Mouse (Mus musculus) left cerebral cortex, adult 11 months (tissue): ENCODE measurements around the gene Cyb561.

Experiments
- DNase-seq: peaks from one replicate; pipeline ENCODE4 v3.0.0; 2022; ENCODE audit warnings: low spot score

Cyb561 gene

DNA sequence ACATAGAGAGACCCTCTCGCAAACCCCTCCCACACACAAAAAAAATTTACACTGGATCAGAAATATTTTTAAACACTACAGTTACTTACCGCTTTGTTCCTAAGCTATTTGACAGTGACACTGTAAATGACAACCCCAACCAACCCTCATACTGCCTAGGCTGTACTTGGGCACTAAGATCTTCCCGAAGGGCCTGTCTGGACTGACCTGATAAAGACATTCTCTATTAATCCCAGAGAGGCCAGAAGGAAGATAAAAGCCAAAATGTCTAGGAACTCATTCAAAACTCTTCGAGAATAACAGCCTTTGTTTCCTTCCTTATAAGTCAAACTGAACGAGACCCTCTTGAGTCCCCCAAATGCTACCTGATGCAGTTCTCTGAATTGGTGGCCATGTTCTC is 31.9 kb downstream of the Cyb561 start:
- DNase-seq = no peak

GRCm38 (mm10) chr11:105920836-105921235 is 32.3 kb downstream of the Cyb561 start:
- no peak for DNase-seq

DNA sequence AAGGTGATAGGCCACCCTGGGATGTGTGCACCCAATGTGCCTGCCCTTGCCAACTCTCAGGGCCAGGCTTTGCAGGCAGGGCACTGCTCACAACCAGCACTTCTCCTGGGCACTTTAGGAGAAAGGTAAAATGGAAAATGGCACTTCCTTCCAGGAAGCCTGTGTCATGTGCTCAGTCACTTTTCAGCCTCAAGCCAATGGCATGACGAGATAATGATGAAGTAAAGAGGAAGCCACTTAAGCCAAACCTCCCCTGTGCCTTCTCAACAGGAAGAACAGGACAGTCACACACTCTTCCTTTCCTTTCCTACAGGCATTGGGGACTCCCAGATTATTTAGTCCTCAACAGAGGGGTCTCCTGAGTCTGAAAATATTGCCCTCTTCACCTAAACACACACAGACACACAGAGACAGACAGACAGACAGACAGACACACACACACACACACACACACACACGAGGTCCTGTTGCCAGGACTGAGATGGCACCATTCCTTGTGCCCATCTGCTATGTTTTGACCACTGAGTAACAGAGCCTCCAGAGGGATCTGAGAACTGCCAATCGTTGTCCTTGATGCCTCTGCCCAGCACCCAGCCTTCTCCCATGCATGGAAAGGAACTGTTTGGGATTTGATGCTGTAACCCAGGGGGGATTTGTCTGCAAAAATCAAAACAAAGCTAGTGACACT is 32.9 kb downstream of the Cyb561 start:
- no peak for DNase-seq

DNA sequence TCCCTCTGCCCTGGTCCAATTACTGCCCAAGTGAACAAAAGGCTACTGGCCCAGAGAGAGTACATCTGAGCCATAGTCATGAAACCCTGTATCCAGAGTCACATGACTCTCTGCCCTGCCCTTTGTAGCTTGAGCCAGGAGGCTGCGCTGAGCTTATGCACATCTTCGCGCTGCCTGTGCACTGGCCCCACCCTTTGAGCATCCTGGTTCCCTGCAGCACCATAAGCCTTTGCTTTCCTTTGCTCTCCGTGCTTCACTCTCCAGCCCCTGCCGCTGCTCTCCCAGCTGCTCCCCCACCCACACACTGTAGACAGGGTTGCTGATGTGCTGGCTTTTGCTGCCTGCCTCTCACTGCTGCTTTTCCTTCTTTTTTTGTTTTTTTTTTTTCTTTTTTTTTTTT is 39.6 kb downstream of the Cyb561 start:
- peak; percentile 50 for DNase-seq

DNA sequence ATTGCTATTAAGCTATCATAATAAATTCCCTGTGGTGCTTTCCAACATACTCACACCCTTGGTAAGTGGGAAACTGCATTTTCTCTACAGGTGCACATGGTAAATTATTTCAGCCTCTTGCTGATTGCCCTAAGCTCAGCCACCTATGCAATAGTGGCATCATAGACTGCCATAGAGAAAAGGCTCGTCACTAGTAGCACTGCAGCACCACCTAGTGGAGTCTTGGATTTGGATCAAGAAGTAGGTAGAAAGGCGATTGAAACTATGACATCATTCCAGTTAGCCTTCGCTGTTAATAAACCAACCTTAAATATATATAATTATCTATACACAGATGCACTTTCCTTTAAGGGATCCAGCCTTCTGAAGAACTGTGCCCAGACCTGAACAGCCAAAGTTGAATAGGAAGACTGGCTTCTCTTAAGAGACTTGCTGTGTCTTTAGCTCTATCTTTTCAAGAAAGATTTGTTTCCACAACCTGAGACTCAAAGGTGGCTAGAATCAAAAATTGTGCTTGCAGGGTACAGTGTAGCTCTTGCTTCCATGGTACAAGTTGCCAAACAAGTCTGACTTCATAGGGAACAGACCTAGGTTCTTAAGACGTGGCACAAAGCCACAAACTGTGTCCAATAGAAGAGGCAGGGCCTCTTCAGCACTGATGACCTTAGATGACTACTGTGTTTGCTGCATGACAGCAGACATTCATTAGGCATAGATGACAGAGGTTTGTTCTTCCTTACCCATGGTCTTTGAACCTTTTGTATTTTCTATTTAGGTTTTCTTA is 41.4 kb downstream of the Cyb561 start:
- peak; percentile 76 for DNase-seq

DNA sequence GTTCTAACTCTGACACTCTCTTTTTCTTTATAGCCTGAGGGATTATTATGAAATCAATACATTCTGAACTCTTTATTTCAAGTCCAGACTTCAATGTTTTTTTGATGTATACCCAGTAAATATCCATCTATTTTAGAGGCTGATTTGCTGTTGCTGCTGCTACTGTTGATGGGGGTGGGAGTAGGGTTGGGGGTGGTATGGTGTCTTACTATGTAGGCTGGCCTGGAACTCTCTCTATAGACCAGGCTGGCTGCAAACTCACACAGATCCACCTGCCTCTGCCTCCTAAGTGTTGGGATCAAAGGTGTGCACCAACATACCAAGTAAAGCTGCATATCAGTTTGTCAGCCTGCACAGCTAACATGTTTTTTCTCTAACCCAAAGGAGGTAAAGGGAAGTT is 42.0 kb downstream of the Cyb561 start:
- DNase-seq = no peak

GRCm38 (mm10) chr11:105909617-105910016 is 43.5 kb downstream of the Cyb561 start:
- DNase-seq = no peak

DNA sequence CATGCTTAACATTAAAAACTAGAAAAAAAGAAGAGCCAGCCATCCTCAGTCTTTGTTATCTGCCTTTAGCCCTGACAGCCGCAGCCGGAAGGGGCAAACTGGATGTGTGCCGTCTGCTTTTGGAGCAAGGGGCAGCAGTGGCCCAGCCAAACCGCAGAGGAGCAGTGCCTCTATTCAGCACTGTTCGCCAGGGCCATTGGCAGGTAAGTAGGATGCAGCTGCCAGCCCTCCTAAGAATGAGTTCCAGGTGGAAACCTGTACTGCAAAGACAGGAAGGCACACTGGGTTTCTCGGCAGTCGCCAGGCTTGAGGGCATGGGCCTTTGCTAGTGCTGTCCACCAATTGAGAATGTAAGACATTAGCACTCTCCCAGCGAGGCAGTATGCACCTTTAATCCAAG is 44.2 kb downstream of the Cyb561 start:
- no peak for DNase-seq

- DNase-seq = no peak
Observed at GRCm38 (mm10) chr11:105907381-105907780, 45.8 kb downstream of the Cyb561 start.

DNA sequence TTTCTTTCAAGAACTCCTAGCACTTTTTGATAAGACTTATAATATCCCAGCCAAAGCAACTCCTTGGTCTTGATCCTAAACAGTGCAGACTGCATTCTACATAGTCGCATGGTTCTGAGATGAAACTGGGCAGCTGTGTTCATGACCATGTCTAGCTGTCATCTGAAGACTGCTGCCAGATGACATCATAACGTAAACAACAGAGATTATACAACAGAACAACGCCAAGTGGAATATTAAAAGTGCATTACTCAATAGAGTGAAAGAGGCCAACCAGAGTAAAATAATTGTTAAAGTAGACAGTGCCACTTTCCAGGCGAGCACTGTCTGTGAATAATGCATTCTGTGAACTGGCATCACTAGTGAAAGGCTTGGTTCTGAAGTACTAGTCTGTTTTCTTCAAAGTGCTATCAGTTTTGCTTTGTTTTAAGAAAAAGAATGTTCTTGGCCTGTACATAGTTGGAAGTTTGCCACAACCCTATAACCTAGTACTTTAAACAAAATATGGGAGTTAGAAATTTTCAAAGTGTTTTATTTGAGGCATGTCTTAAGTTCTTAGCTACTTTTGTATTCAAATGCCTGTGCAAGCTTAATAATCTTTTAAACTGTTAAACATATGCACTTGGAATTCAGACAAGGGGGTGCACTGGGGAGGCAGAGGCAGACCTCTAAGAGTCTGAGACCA is 47.5 kb downstream of the Cyb561 start:
- no peak for DNase-seq

DNA sequence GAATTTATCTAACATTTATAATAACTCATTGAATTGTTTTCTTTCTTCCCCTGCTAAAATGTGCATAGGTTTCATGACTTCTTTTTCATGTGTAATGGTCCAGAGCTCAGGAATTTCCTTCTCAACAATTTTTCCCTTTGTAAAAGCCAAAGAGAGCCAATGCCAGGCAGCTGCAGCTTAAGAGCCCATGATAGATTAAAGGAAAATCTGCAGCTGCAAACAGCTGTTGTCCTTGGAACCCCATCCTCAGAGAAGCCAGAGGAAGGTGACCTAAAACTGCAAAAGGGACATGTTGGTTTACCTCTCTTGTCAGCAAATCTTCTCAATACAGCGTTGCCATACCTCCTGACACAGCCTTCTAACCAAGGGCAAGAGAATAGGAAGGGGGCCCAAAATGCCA is 50.2 kb downstream of the Cyb561 start:
- no peak for DNase-seq

DNA sequence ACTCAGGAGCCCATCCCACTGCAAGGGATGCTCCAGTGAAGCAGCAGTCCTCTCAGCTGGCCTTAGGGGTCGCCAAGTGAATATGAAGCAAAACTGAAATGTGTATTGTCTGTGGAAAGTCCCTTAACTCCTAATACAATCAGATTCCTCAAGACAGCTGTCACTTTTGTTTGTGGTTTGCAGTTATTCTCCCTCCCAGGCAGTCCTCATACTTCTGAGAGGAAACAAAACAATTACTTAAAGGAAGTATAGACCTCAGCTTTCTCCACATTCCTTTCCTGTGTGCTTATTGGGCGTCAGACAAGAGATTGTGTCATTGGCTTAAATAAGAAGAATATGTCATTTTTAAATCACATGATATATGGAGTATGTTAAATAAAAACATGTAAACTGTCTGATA is 51.6 kb downstream of the Cyb561 start:
- DNase-seq = no peak

DNA sequence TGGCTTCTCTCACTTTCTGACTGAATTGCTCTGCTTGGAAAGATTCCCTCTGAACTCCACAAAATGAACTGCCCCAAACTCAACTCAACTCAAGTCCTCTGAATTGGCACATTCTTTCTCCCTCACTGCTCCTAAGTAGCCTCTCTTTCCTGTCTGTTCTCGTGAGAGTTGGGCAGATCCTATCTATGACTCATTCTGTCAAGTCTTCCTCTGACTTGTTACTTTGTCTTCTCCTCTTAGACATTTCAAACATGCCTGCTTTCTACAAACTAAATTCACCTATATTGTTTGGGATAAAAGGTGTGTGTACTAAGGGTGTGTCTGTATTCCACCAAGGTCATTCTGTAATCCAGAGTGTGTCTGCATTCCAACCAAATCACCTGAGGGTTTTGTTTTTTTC is 54.0 kb downstream of the Cyb561 start:
- no peak for DNase-seq

DNA sequence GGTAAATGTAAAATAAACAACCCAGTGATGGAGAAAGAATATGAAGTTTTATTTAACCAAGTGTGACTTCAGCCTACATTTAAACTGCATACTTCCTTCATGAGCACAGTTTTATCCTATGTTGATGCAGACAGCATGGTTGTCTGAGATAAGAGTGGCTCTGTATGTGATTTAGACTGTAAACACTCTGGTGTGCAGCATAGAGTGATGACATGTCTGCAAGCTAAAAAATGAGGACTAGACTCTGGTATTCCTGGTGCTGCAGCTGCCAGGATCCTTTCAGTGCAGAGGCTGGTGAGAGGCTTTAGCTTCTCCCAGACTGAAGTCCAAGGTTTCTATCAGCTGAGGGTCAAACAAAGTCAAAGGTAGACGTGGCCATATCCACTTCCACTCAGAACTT is 65.9 kb downstream of the Cyb561 start:
- DNase-seq = no peak

- DNase-seq = no peak
Observed at GRCm38 (mm10) chr11:105885558-105885957, 67.6 kb downstream of the Cyb561 start.
